Mouse (Mus musculus) limb, embryonic 15.5 days (tissue): ENCODE measurements around the gene Sec31a. TPM values are rescaled to one million over a fixed set of nuclear protein-coding genes. Genes with fewer than 3 reads are reported as not detected.
A peak's percentile ranks its signal among the peaks of the same experiment; 100 is the strongest.
"Not testable (repeated sequence)": the region's sequence is repeated elsewhere in the genome, so short reads cannot be mapped to it uniquely, and the experiment has no call there.

Experiments
- ATAC-seq: fragments of 200-750 bp; cut with Nextera tagmentation; 2 replicates; pipeline ENCODE4 v1.8.0; 2017; ENCODE audit warnings: low read depth, moderate TSS enrichment; ENCODE audit not compliant: insufficient number of reproducible peaks, low FRiP score, low TSS enrichment
- H3K27ac ChIP-seq: fragments of 300-500 bp; sonication (generic); 2 replicates; pipeline ENCODE4 v1.5.1; 2015; ENCODE audit warnings: moderate library complexity, mild to moderate bottlenecking, inconsistent platforms
- H3K27me3 ChIP-seq: fragments of 300-500 bp; sonication (generic); 2 replicates; pipeline ENCODE4 v1.6.1; 2015; ENCODE audit warnings: inconsistent platforms
- H3K36me3 ChIP-seq: fragments of 300-500 bp; sonication (generic); 2 replicates; pipeline ENCODE4 v1.6.1; 2015; ENCODE audit warnings: inconsistent platforms
- H3K4me1 ChIP-seq: fragments of 300-500 bp; sonication (generic); 2 replicates; pipeline ENCODE4 v1.6.1; 2015; ENCODE audit warnings: inconsistent platforms
- H3K4me2 ChIP-seq: fragments of 300-500 bp; sonication (generic); 2 replicates; pipeline ENCODE4 v1.6.1; 2015; ENCODE audit warnings: mild to moderate bottlenecking, inconsistent platforms
- H3K4me3 ChIP-seq: fragments of 300-500 bp; sonication (generic); 2 replicates; pipeline ENCODE4 v1.5.1; 2015; ENCODE audit warnings: mild to moderate bottlenecking, inconsistent platforms
- H3K9ac ChIP-seq: fragments of 300-500 bp; sonication (generic); 2 replicates; pipeline ENCODE4 v1.6.1; 2015; ENCODE audit warnings: inconsistent platforms
- H3K9me3 ChIP-seq: fragments of 300-500 bp; sonication (generic); 2 replicates; pipeline ENCODE4 v1.6.1; 2016; ENCODE audit warnings: inconsistent platforms
- WGBS: fragments of 180-500 bp; shearing (Covaris S2); methylation state at CpG from one replicate; pipeline ENCODE4 v1.1.7; 2015; 5-methylcytosine and 5-hydroxymethylcytosine counted together
- polyA plus RNA-seq: library from polyadenylated mRNA; unstranded; fragments of >200 nt; fragmentation: Nextera tagmentation; extraction: Ambion mirVana; gene quantifications from 2 replicates; pipeline ENCODE4 v1.2.1, GENCODE M21; 2015

Gene Sec31a
- polyA plus RNA-seq, 1 experiment from 2014 or later = 266 TPM

- Histone ChIP-seq H3K4me3 (peak overlapping the region; percentile 82), H3K36me3 (peaks cover 42% of the 10 kb centered on the region), H3K4me1 (peaks cover 52% of the 10 kb centered on the region), H3K9me3 (no peaks in the 10 kb centered on the region), H3K27ac (no peak overlapping the region), H3K4me2 (peak overlapping the region; percentile 74), H3K27me3 (no peaks in the 10 kb centered on the region), H3K9ac (peak overlapping the region; percentile 37)
- no peak for ATAC-seq
- 4% methylated on average over 5 of the region's 5 CpGs for WGBS
These were observed 12.1 kb upstream of the Sec31a start for GRCm38 (mm10) chr5:100428031-100428733.

DNA sequence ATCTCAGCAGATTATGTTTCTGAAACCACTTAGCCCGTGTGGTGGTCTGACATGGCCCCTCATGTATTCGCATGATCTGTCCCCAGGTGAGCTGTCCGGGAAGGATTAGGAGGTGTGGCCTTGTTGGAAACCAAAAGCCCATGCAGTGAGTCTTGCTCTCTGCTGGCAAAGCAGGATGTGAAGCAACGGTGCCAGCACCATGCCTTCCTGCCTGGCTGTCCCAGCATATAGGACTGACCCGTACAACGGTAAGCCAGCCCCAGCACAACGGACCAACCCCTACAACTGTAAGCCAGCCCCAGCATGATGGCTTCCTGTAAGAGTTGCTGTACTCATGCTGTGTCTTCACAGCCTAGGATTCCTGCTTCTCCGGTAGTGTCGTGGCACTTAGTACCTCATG lies 11.2 kb upstream of the Sec31a start:
- Histone ChIP-seq H3K4me2 (peak overlapping the region; percentile 74), H3K27me3 (no peaks in the 10 kb centered on the region), H3K4me3 (peak overlapping the region; percentile 82), H3K4me1 (peaks cover 52% of the 10 kb centered on the region), H3K27ac (no peak overlapping the region), H3K36me3 (peaks cover 51% of the 10 kb centered on the region), H3K9ac (peak overlapping the region; percentile 14; the same call in 1 of the 2 replicates), H3K9me3 (no peaks in the 10 kb centered on the region)
- no peak for ATAC-seq
- WGBS = 52% methylated on average over 9 of the region's 9 CpGs

- ATAC-seq, H3K27me3 ChIP-seq, H3K4me3 ChIP-seq, H3K9me3 ChIP-seq, H3K4me2 ChIP-seq, H3K27ac ChIP-seq, H3K9ac ChIP-seq: not testable (repeated sequence)
- 82% methylated on average over 2 of the region's 2 CpGs for WGBS
- peaks cover 64% of the 10 kb centered on the region for H3K36me3 ChIP-seq
- peaks cover 50% of the 10 kb centered on the region for H3K4me1 ChIP-seq
These were observed 9.8 kb upstream of the Sec31a start for GRCm38 (mm10) chr5:100425823-100426222.

DNA sequence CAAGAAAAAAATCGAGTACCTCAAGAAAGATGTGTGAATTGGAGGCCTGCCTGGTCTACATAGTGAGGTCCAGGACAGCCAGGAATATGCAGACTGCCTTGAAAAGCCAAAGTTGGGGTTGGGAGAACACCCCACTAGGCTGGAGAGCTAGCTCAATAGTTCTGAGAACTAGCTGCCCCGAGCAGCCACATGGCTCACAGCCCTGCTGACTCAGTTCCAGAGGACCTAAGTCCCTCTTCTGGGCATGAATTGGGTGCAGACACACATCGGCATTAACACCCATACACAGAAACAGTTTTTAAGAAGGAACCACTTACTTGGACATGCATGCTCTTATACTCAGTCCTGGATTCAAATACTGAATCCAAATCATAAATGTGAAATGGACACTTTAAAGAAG lies 8.2 kb upstream of the Sec31a start:
- H3K4me1 ChIP-seq = peaks cover 41% of the 10 kb centered on the region
- no peaks in the 10 kb centered on the region for H3K9me3 ChIP-seq

GRCm38 (mm10) chr5:100423626-100424025 lies 7.6 kb upstream of the Sec31a start:
- Histone ChIP-seq H3K4me1 (peaks cover 41% of the 10 kb centered on the region), H3K27ac (0 out of 2 replicates have a peak overlapping the region, but pooled peaks have one; percentile 7), H3K4me2 (no peak overlapping the region), H3K4me3 (no peak overlapping the region), H3K9me3 (no peaks in the 10 kb centered on the region), H3K36me3 (peaks cover 85% of the 10 kb centered on the region), H3K27me3 (no peaks in the 10 kb centered on the region), H3K9ac (no peak overlapping the region)
- ATAC-seq = no peak
- 73% methylated on average over 7 of the region's 7 CpGs for WGBS

More for the DNA sequence above, 8.2 kb upstream of the Sec31a start:
- WGBS = 78% methylated on average over 3 of the region's 3 CpGs
- ATAC-seq = no peak
- no peak overlapping the region for H3K4me3 ChIP-seq
- H3K27me3 ChIP-seq = no peaks in the 10 kb centered on the region
- H3K27ac ChIP-seq = 0 out of 2 replicates have a peak overlapping the region, but pooled peaks have one; percentile 7
- no peak overlapping the region for H3K9ac ChIP-seq
- peaks cover 79% of the 10 kb centered on the region for H3K36me3 ChIP-seq
- no peak overlapping the region for H3K4me2 ChIP-seq

- WGBS = 72% methylated on average over 4 of the region's 4 CpGs
- H3K9me3 ChIP-seq = no peaks in the 10 kb centered on the region
These were observed 2.8 kb upstream of the Sec31a start for GRCm38 (mm10) chr5:100418861-100419260.

DNA sequence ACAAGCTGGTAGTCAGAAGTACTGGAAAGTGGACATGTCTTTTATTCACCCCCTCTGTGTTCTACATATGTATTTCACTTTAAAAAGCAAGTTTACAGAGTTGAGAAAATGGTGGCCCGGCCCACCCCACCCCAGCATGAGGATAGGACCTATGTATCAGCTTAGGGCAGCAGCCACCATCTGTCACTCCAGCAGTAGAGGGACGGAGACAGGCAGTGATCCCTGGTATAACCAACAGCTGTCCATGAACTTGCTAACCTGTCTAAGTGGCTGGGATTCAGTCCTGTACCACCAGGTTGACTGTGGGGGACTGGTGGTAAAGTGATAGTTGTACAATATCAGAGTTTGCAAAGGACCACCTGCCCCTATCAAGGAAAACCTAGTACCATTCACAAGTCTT lies 2.0 kb upstream of the Sec31a start:
- ATAC-seq = no peak
- WGBS = 79% methylated on average over 2 of the region's 2 CpGs
- H3K4me3 ChIP-seq = no peak overlapping the region
- no peak overlapping the region for H3K9ac ChIP-seq
- peaks cover 44% of the 10 kb centered on the region for H3K36me3 ChIP-seq
- H3K4me1 ChIP-seq = peaks cover 14% of the 10 kb centered on the region
- H3K9me3 ChIP-seq = no peaks in the 10 kb centered on the region
- H3K4me2 ChIP-seq = no peak overlapping the region
- H3K27ac ChIP-seq = no peak overlapping the region
- H3K27me3 ChIP-seq = no peaks in the 10 kb centered on the region

More at GRCm38 (mm10) chr5:100418861-100419260, 2.8 kb upstream of the Sec31a start:
- Histone ChIP-seq H3K4me1 (peaks cover 16% of the 10 kb centered on the region), H3K4me2 (no peak overlapping the region), H3K36me3 (peaks cover 52% of the 10 kb centered on the region), H3K4me3 (no peak overlapping the region), H3K27ac (no peak overlapping the region), H3K27me3 (no peaks in the 10 kb centered on the region), H3K9ac (no peak overlapping the region)
- no peak for ATAC-seq

DNA sequence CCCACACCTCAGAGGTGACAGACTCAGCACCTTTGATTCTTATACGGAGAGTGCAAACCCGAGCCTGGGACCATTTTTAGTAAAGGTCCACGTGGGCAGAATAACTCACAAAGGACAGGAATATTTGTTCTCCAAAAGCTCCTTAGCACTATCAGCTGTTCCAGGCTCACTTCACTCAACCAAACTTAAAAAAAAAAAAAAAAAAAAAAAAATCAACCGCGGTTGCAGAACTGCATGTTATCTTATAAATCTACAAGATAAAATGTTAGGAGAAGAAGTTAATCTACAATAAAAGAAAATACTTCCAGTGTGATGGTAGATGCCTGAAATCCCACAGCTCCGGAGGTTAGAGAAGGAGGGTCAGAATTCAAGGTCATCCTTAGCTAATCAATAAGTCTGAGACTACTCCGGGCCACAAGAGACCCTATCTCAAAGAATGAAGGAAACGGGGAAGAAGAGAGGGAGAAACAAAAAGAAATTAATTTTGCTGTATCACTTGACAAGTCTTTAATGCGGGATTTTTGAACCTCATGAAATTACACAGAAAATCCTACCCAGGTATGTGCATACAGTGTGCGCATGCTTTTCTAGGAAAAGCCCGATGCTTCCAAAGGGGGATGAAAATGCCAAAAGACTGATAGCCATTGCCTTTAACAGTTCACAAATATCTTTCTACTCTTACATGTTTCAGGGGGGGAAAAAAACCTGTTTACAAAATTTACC lies 1.4 kb downstream of the Sec31a start:
- WGBS = 43% methylated on average over 11 of the region's 11 CpGs

GRCm38 (mm10) chr5:100412886-100413285 lies 3.1 kb downstream of the Sec31a start:
- H3K4me2 ChIP-seq = no peak overlapping the region
- ATAC-seq = no peak
- no peak overlapping the region for H3K27ac ChIP-seq
- H3K9me3 ChIP-seq = no peaks in the 10 kb centered on the region
- no peak overlapping the region for H3K4me3 ChIP-seq
- H3K27me3 ChIP-seq = no peaks in the 10 kb centered on the region
- H3K4me1 ChIP-seq = peaks cover 14% of the 10 kb centered on the region
- H3K9ac ChIP-seq = no peak overlapping the region
- peaks cover 13% of the 10 kb centered on the region for H3K36me3 ChIP-seq
- 63% methylated on average over 3 of the region's 3 CpGs for WGBS

More for the DNA sequence above, 1.4 kb downstream of the Sec31a start:
- Histone ChIP-seq H3K4me1 (peaks cover 14% of the 10 kb centered on the region), H3K9ac (peak overlapping the region; percentile 38), H3K9me3 (no peaks in the 10 kb centered on the region), H3K27me3 (no peaks in the 10 kb centered on the region), H3K36me3 (peaks cover 20% of the 10 kb centered on the region), H3K4me2 (peak overlapping the region; percentile 50), H3K27ac (no peak overlapping the region), H3K4me3 (peak overlapping the region; percentile 88)
- ATAC-seq = no peak

- no peak overlapping the region for H3K4me2 ChIP-seq
- no peak for ATAC-seq
- no peaks in the 10 kb centered on the region for H3K27me3 ChIP-seq
- no peaks in the 10 kb centered on the region for H3K9me3 ChIP-seq
- 88% methylated on average over 5 of the region's 5 CpGs for WGBS
- H3K9ac ChIP-seq = no peak overlapping the region
- no peak overlapping the region for H3K4me3 ChIP-seq
- no peak overlapping the region for H3K27ac ChIP-seq
- peaks cover 34% of the 10 kb centered on the region for H3K36me3 ChIP-seq
- peaks cover 9% of the 10 kb centered on the region for H3K4me1 ChIP-seq
These were observed 5.8 kb downstream of the Sec31a start for GRCm38 (mm10) chr5:100410281-100410680.

DNA sequence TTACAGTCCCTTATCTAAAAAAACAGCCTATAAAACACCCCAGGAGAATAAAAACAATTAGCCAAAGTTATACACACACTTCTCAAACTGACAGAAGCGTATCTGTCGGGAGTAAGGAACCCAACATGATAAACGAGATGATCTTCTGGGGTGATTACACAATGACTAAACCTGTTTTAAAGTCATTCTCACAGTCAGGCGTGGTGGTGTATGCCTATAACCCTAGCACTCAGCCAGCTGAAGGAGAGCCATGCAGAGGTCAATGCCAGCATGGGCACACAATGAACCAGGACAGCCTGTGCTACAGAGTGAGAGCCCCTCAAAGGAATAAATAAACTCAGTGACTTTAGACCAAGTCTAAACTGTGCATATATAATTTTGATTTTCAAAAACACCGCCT lies 7.5 kb downstream of the Sec31a start:
- peaks cover 47% of the 10 kb centered on the region for H3K36me3 ChIP-seq
- H3K27ac ChIP-seq = no peak overlapping the region
- 0 out of 2 replicates have a peak, but pooled peaks have one; percentile 24 for ATAC-seq
- H3K4me2 ChIP-seq = no peak overlapping the region
- no peak overlapping the region for H3K9ac ChIP-seq
- no peaks in the 10 kb centered on the region for H3K27me3 ChIP-seq
- no peaks in the 10 kb centered on the region for H3K9me3 ChIP-seq
- 77% methylated on average over 5 of the region's 5 CpGs for WGBS
- H3K4me3 ChIP-seq = no peak overlapping the region
- H3K4me1 ChIP-seq = peaks cover 1% of the 10 kb centered on the region

GRCm38 (mm10) chr5:100396753-100397152 lies 19.3 kb downstream of the Sec31a start:
- H3K9me3 ChIP-seq = no peaks in the 10 kb centered on the region
- H3K4me2 ChIP-seq = no peak overlapping the region
- no peak overlapping the region for H3K9ac ChIP-seq
- ATAC-seq = no peak
- H3K27me3 ChIP-seq = no peaks in the 10 kb centered on the region
- no peak overlapping the region for H3K4me3 ChIP-seq
- H3K4me1 ChIP-seq = peaks cover 5% of the 10 kb centered on the region; the same call in 1 of the 2 replicates
- 98% methylated on average over 3 of the region's 3 CpGs for WGBS
- peaks cover 88% of the 10 kb centered on the region for H3K36me3 ChIP-seq
- H3K27ac ChIP-seq = no peak overlapping the region
